Mouse (Mus musculus): ENCODE measurements at regions not wholly inside any gene's neighbourhood (a gene's known extent, or its start where the extent isn't known, plus 50 kb on each side); places are given as distances from the start of the nearest gene placed in this dataset.

- TF ChIP-seq POLR2A (IDR thresholded peaks at IDR 0.05; ENCODE audit: borderline replicate concordance, extremely low read depth, low read depth, low read length) (no peak), CTCF (IDR thresholded peaks at IDR 0.05; ENCODE audit: insufficient read depth, low read length) (no peak)
These were observed 309.9 kb upstream of the Nova1 start for GRCm38 (mm10) chr12:47128596-47128995.
